Mouse (Mus musculus) gastrocnemius, adult 2 months (tissue): ENCODE data around the gene Il5. TPM values are rescaled to one million over a fixed set of nuclear protein-coding genes. Genes with fewer than 3 reads are reported as not detected.

Experiments
- DNase-seq: peaks from one replicate; pipeline ENCODE4 v3.0.0; 2022
- H3K27ac ChIP-seq: fragments of 200-600 bp; 2 replicates; pipeline ENCODE4 v1.8.1; 2022; ENCODE audit warnings: mild to moderate bottlenecking
- H3K4me3 ChIP-seq: fragments of 200-600 bp; 2 replicates; pipeline ENCODE4 v1.8.1; 2022; ENCODE audit warnings: mild to moderate bottlenecking, moderate library complexity
- CTCF ChIP-seq: fragments of 200-600 bp; IDR thresholded peaks from 2 replicates; pipeline ENCODE4 v1.8.1; 2022; ENCODE audit warnings: antibody characterized with exemption, mild to moderate bottlenecking, moderate library complexity
- intact Hi-C: fragments of 180-260 bp; cut with DNase I; formaldehyde crosslinking; loops from one replicate; pipeline ENCODE4 v1.15.1; 2025
- long read RNA-seq, 2 experiments: library from polyadenylated mRNA; stranded (forward); transcript quantifications; one replicate each; pipeline ENCODE4 v2.0.0; 2021
- total RNA-seq, 2 experiments: library from RNA; stranded (reverse); gene quantifications; 2 replicates each; pipeline ENCODE4 v1.2.3; 2021

Il5 gene
- not detected for total RNA-seq
- long read RNA-seq, experiment 1, result 0 reads
- long read RNA-seq, experiment 2, result 0 reads

DNA sequence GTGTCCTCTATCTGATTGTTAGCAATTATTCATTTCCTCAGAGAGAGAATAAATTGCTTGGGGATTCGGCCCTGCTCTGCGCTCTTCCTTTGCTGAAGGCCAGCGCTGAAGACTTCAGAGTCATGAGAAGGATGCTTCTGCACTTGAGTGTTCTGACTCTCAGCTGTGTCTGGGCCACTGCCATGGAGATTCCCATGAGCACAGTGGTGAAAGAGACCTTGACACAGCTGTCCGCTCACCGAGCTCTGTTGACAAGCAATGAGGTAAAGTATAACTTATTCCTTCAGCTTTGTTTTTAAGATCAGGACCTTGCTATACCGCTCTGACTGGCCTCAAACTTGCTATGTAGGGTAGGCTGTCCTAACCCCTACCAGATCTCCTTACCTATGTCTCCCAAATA, at the start of gene Il5:
Il5 (plus strand) TSS at position 80 of the 400 bp plus-strand sequence.
- DNase-seq, result no peak
- H3K27ac ChIP-seq, result no peak within 1 kb of the TSS
- H3K4me3 ChIP-seq, result no peak within 1 kb of the TSS
- intact Hi-C loops, result no loop called here
- TF ChIP-seq CTCF, result no peak

DNA sequence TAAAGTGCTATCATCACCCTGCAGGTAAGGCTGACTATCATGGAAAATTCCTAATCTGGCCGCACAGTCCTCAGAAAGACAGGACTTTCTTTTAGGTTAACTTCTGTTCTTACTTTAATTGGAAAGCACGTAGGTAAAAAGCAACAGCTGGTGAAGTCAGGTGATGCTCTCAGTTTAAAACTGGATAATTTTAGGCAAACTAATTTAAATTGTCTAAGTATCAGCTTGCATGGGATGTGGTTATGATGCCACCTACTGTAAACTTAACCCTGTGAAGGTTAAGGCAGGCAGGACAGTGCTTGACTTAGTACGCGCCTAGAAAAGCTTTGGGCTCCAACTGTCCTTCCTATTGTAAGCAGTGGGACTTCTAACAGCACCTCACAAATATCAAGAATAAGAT, 49.2 kb upstream of the Il5 start:
- no peak overlapping the region for H3K4me3 ChIP-seq
- H3K27ac ChIP-seq, result no peak overlapping the region
- no peak for DNase-seq
- intact Hi-C loops, result no loop called here
- TF ChIP-seq CTCF, result no peak

DNA sequence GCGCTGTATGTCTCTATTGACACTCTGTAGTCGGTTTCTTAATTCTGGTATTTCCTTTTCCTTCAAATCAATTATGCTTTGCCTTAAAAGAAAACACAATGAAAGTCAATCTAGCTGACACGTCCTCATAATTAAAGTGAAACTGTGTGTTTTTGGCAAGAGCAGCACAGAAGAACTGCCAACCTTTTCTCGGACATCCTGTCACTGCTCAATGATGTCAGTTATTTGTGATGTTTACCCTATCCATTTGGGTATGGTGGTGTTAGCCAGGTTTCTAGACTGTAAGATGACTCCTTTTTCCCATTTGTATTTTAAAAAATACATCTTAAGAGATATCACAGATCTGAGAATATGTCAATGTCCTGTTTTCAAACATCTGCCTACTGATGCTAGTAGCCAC, 40.5 kb upstream of the Il5 start:
- Histone ChIP-seq H3K27ac (peak overlapping the region; percentile 35; the same call in 1 of the 2 replicates), H3K4me3 (no peak overlapping the region)
- intact Hi-C loops, result no loop called here
- no peak for DNase-seq
- no peak for TF ChIP-seq CTCF

DNA sequence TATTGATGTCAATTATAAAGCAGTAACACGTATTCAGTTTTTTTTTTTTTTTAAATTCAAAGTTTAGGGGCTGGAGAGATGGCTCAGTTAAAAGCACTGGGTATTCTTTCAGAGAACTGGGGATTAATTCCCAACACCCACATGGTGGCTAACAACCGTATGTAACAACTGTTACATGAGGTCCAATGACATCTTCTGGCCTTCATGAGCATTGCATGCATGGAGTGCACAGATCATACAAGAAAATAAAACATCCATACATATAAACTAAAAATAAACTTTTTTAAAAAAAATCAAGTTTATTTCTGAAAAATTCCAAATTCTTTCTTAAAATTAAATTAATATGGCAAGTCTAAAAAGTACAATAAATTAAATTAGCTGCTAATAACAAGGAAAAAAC, 38.9 kb upstream of the Il5 start:
- Histone ChIP-seq H3K4me3 (no peak overlapping the region), H3K27ac (no peak overlapping the region)
- intact Hi-C loops, result no loop called here
- TF ChIP-seq CTCF, result no peak
- DNase-seq, result no peak

DNA sequence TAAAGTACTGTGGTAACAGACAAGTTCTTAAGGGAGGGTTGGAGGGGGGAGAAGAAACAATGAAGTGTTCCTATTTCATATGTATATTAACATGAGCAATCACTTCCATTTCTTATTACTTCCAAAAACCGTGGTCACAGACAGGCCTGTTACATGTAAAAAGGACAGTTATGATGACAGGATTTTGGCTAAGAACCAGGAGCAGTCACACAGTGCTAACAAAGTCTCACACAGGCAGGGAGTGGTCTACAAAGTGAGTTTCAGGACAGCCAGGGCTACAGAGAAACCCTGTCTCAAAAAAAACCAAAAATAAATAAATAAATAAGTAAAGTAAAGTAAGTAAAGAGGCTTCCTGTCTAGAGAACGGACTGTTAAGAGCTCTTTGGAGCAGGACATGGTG, 38.4 kb upstream of the Il5 start:
- H3K27ac ChIP-seq, result no peak overlapping the region
- intact Hi-C loops, result no loop called here
- no peak for DNase-seq
- no peak overlapping the region for H3K4me3 ChIP-seq
- no peak for TF ChIP-seq CTCF

DNA sequence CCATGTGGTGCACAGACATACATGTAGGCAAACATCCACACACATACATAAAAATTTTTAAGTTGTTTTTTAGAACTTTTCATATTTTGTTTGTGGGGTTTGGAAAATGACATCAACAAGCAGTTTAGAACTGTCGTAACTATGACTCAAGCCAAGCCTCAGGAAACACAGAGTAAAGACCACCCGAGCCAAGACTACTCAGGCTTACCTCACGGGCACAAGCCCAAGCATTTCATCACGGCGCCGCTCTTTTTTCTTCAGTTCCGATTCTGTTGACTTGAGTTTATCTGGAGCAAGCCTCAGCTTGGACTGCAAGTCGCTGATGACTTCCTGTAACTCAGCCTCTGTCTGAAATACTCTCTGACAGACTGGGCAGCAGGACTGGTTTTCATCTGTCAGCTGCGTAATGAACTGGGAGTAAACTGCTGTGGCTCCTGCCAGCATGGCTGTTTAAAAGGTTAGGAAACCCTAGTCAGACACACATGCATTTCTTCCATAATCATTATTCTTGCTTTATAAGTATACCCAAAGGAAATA, 37.5 kb upstream of the Il5 start:
- DNase-seq, result peak; percentile 25
- H3K4me3 ChIP-seq, result no peak overlapping the region
- no peak for TF ChIP-seq CTCF
- H3K27ac ChIP-seq, result 0 out of 2 replicates have a peak overlapping the region, but pooled peaks have one; percentile 31
- intact Hi-C loops, result no loop called here

DNA sequence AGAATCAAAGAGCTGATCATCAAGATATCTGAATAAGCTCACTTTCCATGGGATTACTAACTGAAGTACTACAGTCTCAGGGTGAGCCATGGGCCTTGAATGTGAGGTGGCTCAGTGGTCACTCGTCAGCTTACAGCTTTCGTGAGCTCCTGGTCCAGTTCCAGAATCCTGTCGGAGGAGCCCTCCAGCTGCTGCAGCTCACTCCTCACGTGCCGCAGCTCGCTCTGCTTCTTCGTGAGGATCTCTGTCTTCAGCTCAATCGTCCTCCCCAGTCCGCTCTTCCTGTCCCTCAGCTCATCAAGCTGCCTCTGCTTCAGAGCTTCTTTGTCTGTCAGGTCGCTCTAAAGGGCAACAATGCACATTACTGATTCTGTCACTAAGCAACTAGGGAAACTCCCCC, 28.6 kb upstream of the Il5 start:
- no peak for DNase-seq
- no peak overlapping the region for H3K4me3 ChIP-seq
- intact Hi-C loops, result no loop called here
- H3K27ac ChIP-seq, result no peak overlapping the region
- TF ChIP-seq CTCF, result no peak

DNA sequence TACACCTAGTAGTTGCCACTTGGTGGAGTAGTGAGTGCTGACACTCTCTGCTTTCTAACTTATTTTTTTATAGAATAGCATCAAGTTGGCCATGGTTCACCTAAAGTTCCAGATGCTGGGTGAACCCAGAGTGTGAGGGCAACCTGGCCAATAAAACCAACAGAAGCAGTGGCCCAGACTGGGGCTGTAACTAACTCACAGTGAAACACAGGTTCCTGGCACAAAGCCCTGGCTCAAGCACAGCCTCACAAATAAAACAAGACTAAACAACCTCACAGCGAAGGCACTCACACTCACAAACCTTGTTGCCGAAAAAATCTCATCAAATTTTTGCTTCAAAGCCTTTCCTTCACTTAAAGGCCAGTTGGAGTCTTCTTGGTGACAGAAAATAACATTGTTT, 22.1 kb upstream of the Il5 start:
- intact Hi-C loops, result no loop called here
- DNase-seq, result no peak
- TF ChIP-seq CTCF, result no peak
- Histone ChIP-seq H3K4me3 (no peak overlapping the region), H3K27ac (no peak overlapping the region)

DNA sequence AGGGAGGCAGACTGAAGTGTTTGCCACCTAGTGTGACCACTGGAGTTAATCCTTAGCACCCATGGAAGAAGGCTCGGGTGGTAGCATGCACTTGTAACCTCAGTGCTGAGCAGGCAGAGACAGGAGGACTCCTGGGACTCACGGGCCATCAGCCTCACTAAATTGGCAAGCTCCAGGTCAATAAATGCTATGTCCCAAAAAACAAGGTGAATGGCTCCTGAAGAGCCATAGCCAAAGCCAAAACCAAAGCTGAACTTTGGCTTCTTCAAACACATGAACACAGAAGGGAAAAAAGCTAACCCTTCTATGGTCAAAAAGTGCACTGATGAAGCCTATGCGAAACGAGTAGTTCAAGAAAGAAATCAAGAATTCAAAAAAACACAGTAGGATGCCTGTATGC, 21.2 kb upstream of the Il5 start:
- no peak for DNase-seq
- TF ChIP-seq CTCF, result no peak
- H3K4me3 ChIP-seq, result no peak overlapping the region
- H3K27ac ChIP-seq, result no peak overlapping the region
- intact Hi-C loops, result no loop called here

DNA sequence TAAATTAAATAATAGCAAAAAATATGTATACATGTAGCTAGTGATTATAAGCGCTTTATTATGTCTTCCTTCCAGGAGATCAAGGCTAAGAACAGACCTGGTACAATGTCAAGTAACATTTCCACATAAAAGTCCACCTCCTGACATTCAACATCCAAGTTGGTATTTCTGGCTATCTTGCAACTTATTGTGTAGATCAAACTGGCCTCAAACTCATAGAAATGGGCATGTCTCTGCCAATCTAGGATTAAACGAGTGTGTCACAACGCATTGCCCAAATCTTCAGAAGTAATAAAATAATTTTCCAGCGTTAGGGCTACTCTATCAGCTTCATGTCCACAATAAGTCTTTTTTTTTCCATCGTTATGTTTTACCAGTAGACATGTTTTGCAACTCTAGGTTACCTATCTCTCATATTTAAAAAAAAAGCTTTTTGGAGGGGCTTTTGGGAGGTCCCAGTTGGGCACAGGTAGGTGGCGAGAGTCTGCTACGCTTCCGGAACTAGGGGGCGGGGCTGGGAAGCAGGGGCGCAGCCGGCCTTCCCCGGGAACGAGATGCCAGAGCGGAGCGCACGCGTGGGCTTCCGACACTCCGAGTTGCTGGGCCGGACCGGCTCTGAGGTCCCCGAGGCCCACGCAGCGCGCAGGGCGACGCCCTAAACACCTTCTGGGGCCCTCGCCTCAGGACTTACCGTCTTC, 14.2 kb upstream of the Il5 start:
- H3K27ac ChIP-seq, result peak overlapping the region; percentile 89
- H3K4me3 ChIP-seq, result peak overlapping the region; percentile 92
- peak; percentile 55 for DNase-seq
- intact Hi-C loops, result no loop called here
- TF ChIP-seq CTCF, result no peak

DNA sequence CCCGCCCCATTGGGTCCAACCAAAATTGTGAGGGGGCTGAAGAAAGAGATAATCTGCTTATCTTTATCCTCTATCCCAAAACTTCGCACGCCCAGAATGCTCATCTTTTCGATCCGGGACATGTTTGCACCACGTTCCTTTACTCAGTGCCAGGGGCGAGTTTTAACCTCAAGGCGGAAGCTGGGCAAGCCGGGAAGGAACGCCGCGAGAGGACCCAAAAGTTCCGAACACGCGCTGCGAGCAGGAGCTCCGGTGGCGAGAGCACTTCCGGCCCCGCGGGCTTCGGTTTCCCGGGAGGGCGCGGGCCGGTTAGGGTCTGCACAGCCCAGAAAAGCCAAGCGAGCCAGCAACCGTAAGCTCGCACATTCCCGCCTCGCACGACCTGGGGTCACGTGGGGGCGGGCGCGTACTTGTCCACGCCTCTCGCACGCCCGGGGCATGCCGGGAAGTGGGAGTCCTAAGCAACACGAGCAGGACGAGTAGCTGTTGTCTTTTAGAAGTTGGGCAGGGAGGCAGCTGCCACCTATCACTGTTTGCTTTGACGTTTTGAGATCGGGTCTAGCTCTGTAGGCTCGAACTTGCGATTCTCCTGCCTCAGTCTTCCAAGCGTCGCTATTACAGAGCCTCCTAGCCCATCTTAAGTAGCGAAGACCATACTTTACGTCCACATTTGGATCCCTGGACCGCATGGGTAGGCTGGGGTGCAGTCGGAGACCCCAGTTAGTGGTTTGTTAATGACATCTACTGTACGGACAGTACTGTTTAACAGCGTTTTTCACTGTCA, 13.5 kb upstream of the Il5 start, which contains the start of gene Rad50:
Rad50 (minus strand) TSS at position 386 of the 784 bp plus-strand sequence.
- Histone ChIP-seq H3K27ac (peak within 1 kb of the TSS; percentile 89), H3K4me3 (peak within 1 kb of the TSS; percentile 92)
- peak; percentile 94 for DNase-seq
- TF ChIP-seq CTCF, result no peak
- intact Hi-C loops, result no loop called here

DNA sequence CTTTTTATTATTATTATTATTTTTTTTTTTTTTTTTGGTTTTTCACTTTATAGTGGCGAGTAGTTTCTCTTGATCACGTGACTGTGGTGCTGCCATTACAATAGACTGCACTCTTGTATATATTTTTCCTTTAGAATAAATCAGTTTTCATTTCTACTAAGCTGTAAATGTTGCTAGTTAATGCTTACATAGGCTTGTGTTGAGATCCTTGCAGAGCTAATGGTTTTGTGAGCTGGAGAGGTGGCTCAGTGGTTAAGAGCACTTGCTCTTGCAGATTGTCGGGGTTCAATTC, 12.9 kb upstream of the Il5 start:
- no peak for DNase-seq
- TF ChIP-seq CTCF, result no peak
- Histone ChIP-seq H3K27ac (peak overlapping the region; percentile 89), H3K4me3 (peak overlapping the region; percentile 92)
- intact Hi-C loops, result no loop called here

DNA sequence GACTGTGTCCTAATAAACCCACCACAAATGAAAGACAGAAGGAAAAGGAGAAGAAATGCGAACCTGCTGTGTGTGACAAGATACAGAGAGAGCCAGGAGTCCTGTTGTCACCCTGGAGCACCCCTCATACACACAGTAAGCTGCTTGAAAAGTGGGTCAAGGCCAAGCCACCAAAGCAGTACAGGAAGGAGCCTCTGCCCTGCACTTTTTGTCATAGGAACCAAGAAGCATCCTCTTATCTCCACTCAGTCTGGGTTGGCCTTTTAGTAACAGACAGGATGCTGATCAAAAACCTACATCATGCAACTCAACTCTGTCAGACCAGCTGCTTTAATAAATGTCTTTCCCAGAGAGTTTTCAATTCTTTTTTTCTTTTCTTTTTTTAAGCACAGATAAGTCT, 893 bp upstream of the Il5 start:
- intact Hi-C loops, result no loop called here
- DNase-seq, result no peak
- TF ChIP-seq CTCF, result no peak
- Histone ChIP-seq H3K27ac (no peak overlapping the region), H3K4me3 (no peak overlapping the region)
